Mouse (Mus musculus) lung, embryonic 14.5 days (tissue): ENCODE data around the gene Whamm. TPM values are rescaled to one million over a fixed set of nuclear protein-coding genes. Genes with fewer than 3 reads are reported as not detected.

Source experiments
- ATAC-seq: fragments of 200-750 bp; cut with Nextera tagmentation; 2 replicates; pipeline ENCODE4 v1.8.0; 2017; ENCODE audit warnings: mild to moderate bottlenecking, moderate TSS enrichment, moderate library complexity; ENCODE audit not compliant: insufficient read depth
- DNase-seq: peaks from one replicate; pipeline ENCODE4 v3.0.0-alpha.2; 2015
- H3K27ac ChIP-seq: fragments of 300-500 bp; sonication (generic); 2 replicates; pipeline ENCODE4 v1.5.1; 2014; ENCODE audit warnings: low read depth, mild to moderate bottlenecking, moderate library complexity
- H3K27me3 ChIP-seq: fragments of 300-500 bp; sonication (generic); 2 replicates; pipeline ENCODE4 v1.6.1; 2014; ENCODE audit warnings: low read length, control low read depth; ENCODE audit not compliant: insufficient read depth
- H3K36me3 ChIP-seq: fragments of 300-500 bp; sonication (generic); 2 replicates; pipeline ENCODE4 v1.6.1; 2014; ENCODE audit warnings: control low read depth; ENCODE audit not compliant: insufficient read depth
- H3K4me1 ChIP-seq: fragments of 300-500 bp; sonication (generic); 2 replicates; pipeline ENCODE4 v1.6.1; 2014; ENCODE audit warnings: antibody characterized with exemption, control low read depth; ENCODE audit not compliant: insufficient read depth
- H3K4me2 ChIP-seq: fragments of 300-500 bp; sonication (generic); 2 replicates; pipeline ENCODE4 v1.6.1; 2014; ENCODE audit warnings: mild to moderate bottlenecking
- H3K4me3 ChIP-seq: fragments of 300-500 bp; sonication (generic); 2 replicates; pipeline ENCODE4 v1.5.1; 2014; ENCODE audit warnings: low read depth, low read length
- H3K9ac ChIP-seq: fragments of 300-500 bp; sonication (generic); 2 replicates; pipeline ENCODE4 v1.6.1; 2014
- H3K9me3 ChIP-seq: fragments of 300-500 bp; sonication (generic); 2 replicates; pipeline ENCODE4 v1.6.1; 2016; ENCODE audit warnings: low read depth, low read length, control low read depth
- CTCF ChIP-seq: IDR thresholded peaks from 2 replicates; pipeline ENCODE4 v1.5.1; 2016; ENCODE audit warnings: antibody characterized with exemption, low read depth
- WGBS: fragments of 180-500 bp; shearing (Covaris S2); extraction: QIAGEN DNeasy Blood & Tissue Kit; methylation state at CpG from one replicate; pipeline ENCODE4 v1.1.7; 2014; 5-methylcytosine and 5-hydroxymethylcytosine counted together
- microRNA counts: library from miRNA; unstranded; fragments of <30 nt; microRNA quantifications from one replicate; lab custom pipeline; 2016
- polyA plus RNA-seq: library from polyadenylated mRNA; unstranded; fragments of >200 nt; fragmentation: Nextera tagmentation; extraction: Ambion mirVana; gene quantifications from 2 replicates; pipeline ENCODE4 v1.2.1, GENCODE M21; 2014

The Whamm gene
- polyA plus RNA-seq, 1 experiment from 2014 or later, result 9.3 TPM

DNA sequence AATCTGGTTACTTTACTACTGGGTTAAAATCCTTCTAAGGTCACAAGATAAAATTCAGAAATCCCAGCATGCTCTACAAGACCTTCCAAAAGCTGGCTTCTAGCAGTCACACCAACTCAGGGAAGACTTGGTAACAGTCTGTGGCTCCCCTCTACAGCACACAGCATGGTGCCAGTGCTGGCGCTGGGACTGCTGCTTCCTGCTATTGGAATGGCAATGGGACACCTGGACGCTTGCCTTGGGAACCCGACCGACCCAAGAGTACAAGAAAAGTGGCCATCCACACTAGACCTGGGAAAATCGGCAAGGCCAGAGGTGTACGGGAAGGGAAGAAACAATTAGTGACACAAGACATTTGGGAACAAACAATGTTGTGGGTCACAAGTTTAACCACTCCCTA lies 61.5 kb downstream of the Whamm start:
- Histone ChIP-seq H3K9ac (no peak overlapping the region), H3K4me3 (no peak overlapping the region), H3K36me3 (no peaks in the 10 kb centered on the region), H3K4me1 (no peaks in the 10 kb centered on the region), H3K27ac (no peak overlapping the region), H3K9me3 (no peaks in the 10 kb centered on the region), H3K4me2 (no peak overlapping the region), H3K27me3 (no peaks in the 10 kb centered on the region)
- WGBS, result 77% methylated on average over 6 of the region's 6 CpGs
- DNase-seq (no peak), ATAC-seq (no peak)
- TF ChIP-seq CTCF, result no peak

DNA sequence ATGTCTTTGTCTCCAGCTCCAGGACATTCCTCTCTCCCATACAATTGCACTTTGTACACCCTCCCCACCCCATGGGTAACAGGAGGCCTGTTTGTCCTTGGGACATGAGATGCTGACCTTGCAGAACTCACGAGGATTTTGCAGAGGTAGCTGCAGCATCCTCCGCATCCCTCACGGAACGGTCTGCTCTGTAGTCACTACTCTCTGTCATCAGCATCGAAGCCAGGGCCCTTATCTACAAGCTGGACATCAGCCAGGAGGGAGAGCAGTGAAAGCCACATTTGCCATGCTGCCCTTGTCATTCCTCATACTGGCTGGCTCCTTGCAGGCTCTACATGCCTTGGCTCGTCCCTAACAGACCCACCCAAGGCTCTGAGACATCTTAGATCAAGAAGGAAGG lies 70.0 kb downstream of the Whamm start:
- Histone ChIP-seq H3K4me3 (no peak overlapping the region), H3K36me3 (no peaks in the 10 kb centered on the region), H3K4me2 (no peak overlapping the region), H3K4me1 (no peaks in the 10 kb centered on the region), H3K9me3 (no peaks in the 10 kb centered on the region), H3K27ac (no peak overlapping the region), H3K9ac (no peak overlapping the region), H3K27me3 (no peaks in the 10 kb centered on the region)
- DNase-seq, result no peak
- ATAC-seq, result no peak
- 42% methylated on average over 6 of the region's 6 CpGs for WGBS
- no peak for TF ChIP-seq CTCF

DNA sequence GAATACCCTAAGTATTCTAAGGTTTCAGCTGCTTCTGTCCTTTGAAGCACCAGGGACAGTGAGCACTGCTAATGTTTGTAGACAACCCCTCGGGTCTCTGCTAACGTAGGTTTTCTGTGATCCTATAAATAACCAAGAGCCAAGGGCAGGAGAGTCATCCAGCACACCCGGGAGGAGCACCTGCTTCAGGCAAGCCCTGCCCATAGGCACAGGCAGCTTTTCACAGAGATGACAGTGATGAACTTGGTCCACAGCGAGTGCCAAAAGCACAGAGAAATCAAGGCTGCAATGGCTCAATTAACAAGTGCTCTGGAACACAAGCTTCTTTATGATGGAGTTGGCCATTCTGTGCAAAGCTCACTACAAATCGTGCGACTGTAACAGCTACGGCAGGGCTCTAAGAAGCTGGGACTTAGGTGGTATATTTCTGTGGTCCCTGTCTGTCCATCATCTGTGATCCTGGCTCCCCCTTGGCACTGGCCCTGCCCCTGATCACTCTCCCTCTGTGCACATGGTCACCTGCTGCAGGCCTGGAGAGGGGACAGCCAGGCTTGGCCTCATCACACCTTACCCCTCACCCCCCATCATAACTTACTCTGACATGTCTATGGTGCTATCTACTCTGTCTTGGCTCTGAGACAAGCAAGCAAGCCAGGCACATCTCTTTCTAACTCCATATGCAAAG lies 73.6 kb downstream of the Whamm start:
- Histone ChIP-seq H3K9me3 (no peaks in the 10 kb centered on the region), H3K4me3 (no peak overlapping the region), H3K36me3 (no peaks in the 10 kb centered on the region), H3K4me2 (no peak overlapping the region), H3K4me1 (no peaks in the 10 kb centered on the region), H3K27me3 (no peaks in the 10 kb centered on the region), H3K9ac (no peak overlapping the region), H3K27ac (no peak overlapping the region)
- no peak for TF ChIP-seq CTCF
- ATAC-seq (no peak), DNase-seq (no peak)
- 55% methylated on average over 7 of the region's 7 CpGs for WGBS

MicroRNAs within 50 kb of the gene (microRNA counts, 519-probe panel; counts per million panel counts)
- microRNA mmu-miR-1839-3p (lab: Ali Mortazavi, UCI), result 30.5 counts per million
- 2,963 counts per million, percentile 56 among the panel's probes with 10 or more counts for microRNA mmu-miR-1839-5p (lab: Ali Mortazavi, UCI)

Other genes with a start within 250 kb of the Whamm start
- 1,388 and 1,408 TPM in 2 replicates for gene Rps17, start 226.0 kb upstream of the Whamm start, polyA plus RNA-seq
- 0.36 and 0.62 TPM in 2 replicates for gene Cpeb1, start 115.8 kb upstream of the Whamm start, polyA plus RNA-seq
- 0.14 and 0.55 TPM in 2 replicates for gene Ap3b2, start 77.3 kb upstream of the Whamm start, polyA plus RNA-seq
- not detected in 2 replicates for gene BC048679, start 73.0 kb upstream of the Whamm start, polyA plus RNA-seq
- 0.12 and 0.37 TPM in 2 replicates for gene Fsd2, start 4.3 kb upstream of the Whamm start, polyA plus RNA-seq
- gene Homer2, start 136.3 kb downstream of the Whamm start, polyA plus RNA-seq, result 38.2 and 40.5 TPM in 2 replicates
- gene Ramac, start 191.7 kb downstream of the Whamm start, polyA plus RNA-seq, result 121 and 124 TPM in 2 replicates
- 45.3 and 49.9 TPM in 2 replicates for gene 3110040N11Rik, start 218.2 kb downstream of the Whamm start, polyA plus RNA-seq